Mouse (Mus musculus) megakaryocyte-erythroid progenitor cell, adult 5-6 weeks (primary cell): ENCODE measurements around the gene Klrc1. TPM values are rescaled to one million over a fixed set of nuclear protein-coding genes. Genes with fewer than 3 reads are reported as not detected.
"Not testable (repeated sequence)": the region's sequence is repeated elsewhere in the genome, so short reads cannot be mapped to it uniquely, and the experiment has no call there.

Experiments used
- ATAC-seq: replicated peaks from 2 replicates; pipeline ENCODE4 v1.8.0; 2016; ENCODE audit warnings: mild to moderate bottlenecking, inconsistent platforms; ENCODE audit not compliant: severe bottlenecking, poor library complexity, low FRiP score, low TSS enrichment
- total RNA-seq, 2 experiments: library from RNA; stranded (forward) in 1 of 2; stranded (reverse) in 1 of 2; fragments of 200-1000, 215-1000 nt in 1 of 2; fragments of >200 nt in 1 of 2; fragmentation: Nextera tagmentation in 1 of 2; gene quantifications; 2 replicates each; pipeline ENCODE4 v1.2.3; 2014 to 2017

Klrc1 gene
- total RNA-seq (2014; fragmentation: Nextera tagmentation) (1.8 TPM in 1 of 2 replicates, not detected in the other), total RNA-seq (2017) (26.3 TPM in 1 of 2 replicates, not detected in the other)

DNA sequence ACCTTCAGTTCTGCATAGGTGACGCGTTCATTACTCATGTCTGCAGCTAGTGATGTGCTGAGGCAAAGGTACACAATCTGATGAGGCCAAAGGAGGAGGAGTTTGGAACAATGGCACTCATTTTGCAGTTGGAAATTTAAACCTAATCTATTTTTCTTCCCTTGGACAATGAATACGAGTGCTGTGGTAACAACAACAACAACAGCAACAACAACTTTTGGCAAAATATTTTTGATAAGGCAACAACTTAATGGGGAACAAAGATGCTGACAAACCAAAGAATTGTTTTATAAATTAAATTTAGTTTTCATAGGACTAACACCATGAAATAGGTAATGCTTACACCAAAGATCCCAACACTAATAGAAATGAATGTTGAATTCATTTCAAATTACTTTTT, at the start of gene Klrc1:
Klrc1 (minus strand) TSS at position 101 of the 400 bp plus-strand sequence.
- ATAC-seq = no peak

GRCm38 (mm10) chr6:129727237-129727636, 48.5 kb upstream of the Klrc1 start:
- no peak for ATAC-seq

GRCm38 (mm10) chr6:129721390-129721789, 42.6 kb upstream of the Klrc1 start:
- no peak for ATAC-seq

GRCm38 (mm10) chr6:129720487-129720886, 41.7 kb upstream of the Klrc1 start:
- no peak for ATAC-seq

DNA sequence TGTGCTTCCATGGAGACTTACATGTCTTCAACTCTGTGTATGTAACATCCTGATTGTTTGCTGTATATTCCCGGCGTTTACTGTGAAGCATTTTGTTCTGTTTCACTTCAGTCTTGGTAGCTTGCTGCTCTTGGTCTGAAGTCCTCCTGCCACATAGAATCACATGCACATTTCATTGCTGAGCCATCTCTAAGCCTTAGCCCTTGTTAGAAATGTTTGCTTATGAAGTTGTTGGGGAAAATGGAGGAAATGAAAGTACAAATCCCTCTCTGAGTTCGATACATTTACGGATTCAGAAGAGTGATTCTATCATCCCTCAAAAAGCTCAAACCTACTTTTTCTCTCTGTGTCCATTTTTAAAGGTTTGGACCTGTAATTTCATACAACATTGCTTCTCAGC, 38.3 kb upstream of the Klrc1 start, which contains the start of gene Klri1:
Klri1 (minus strand) TSS at position 101 of the 400 bp plus-strand sequence.
- ATAC-seq = no peak

- no peak for ATAC-seq
Measured at GRCm38 (mm10) chr6:129713566-129713965, 34.8 kb upstream of the Klrc1 start.

DNA sequence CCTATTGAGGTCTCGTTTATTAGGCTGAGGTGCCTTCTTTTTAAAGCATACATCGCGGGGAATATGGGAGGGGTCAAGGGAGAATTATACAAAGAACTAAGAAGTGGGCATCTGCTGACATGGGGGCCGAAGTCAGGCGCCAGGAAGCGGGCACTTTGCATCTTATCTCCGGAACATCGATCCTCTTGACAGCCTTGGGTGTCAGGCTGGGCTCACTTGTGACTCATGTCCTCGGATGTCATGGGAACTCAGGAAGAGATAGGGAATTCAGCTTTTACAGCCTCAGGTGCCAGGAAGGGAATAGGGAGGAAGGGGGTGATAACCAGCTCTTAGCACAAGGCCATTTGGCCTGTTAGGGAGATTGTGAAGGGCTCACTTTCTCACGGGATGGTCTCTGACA, 12.7 kb upstream of the Klrc1 start:
- not testable (repeated sequence) for ATAC-seq

- peak; percentile 89 for ATAC-seq
Measured at GRCm38 (mm10) chr6:129680379-129680778, 1.6 kb upstream of the Klrc1 start.

GRCm38 (mm10) chr6:129661301-129661700, 17.5 kb downstream of the Klrc1 start:
- not testable (repeated sequence) for ATAC-seq

GRCm38 (mm10) chr6:129660589-129660988, 18.2 kb downstream of the Klrc1 start, which contains the start of gene Klrc2:
TSS of gene Klrc2 (minus strand) at chr6:129660689.
- ATAC-seq = not testable (repeated sequence)

DNA sequence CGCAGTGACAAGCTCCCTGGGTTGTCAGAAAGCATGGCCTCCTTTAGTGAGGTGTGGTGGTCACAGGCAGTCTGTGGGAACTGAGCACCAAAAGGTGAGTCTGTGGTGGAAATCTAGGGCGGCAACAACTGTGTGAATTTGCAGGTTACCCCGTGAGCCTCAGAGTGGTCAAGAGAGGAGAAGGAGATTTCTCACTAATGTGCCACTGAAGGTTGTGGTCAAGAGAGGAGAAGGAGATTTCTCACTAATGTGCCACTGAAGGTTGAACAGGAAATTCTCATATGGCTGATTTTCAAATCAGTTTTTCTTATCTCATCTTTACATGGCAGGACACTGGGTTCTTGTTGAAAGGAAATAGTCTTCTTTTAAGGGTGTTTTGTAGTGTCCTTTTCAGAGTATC, 34.7 kb downstream of the Klrc1 start:
- ATAC-seq = not testable (repeated sequence)

- ATAC-seq = not testable (repeated sequence)
Measured at GRCm38 (mm10) chr6:129643237-129643636, 35.5 kb downstream of the Klrc1 start, which contains the start of gene Klrc3. TSS of gene Klrc3 (minus strand) at chr6:129643337.

DNA sequence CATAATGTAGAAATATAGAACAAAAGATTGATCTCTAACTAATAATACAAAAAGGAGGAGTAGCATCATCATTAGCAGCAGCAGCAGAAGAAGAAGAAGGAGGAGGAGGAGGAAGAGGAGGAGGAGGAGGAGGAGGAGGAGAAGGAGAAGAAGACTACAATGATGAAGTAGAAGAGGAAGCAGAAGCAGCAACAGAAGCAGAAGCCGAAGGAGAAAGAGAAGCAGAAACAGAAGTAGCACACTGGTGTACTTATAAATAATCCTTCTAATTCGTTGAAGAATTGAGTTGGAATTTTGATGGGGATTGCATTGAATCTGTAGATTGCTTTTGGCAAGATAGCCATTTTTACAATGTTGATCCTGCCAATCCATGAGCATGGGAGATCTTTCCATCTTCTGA, 47.7 kb downstream of the Klrc1 start:
- ATAC-seq = not testable (repeated sequence)

DNA sequence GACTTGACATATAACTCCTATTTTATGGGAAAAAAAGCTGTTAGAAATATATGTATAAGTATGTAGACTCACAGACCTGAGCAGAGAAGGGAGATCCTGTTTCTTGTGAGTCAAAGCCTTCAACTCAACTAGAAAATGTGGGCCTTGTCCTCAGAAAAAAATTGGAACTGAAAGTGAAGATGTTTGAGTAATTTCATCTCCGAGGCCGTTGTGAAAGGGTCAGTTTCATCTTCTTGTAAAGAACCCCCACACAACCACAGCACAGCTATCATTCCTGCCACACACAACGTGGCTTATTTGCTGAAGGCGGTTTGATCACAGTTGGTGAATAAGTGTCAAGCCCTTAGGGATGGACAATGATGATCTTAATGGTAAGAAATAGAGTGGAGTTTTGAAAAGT, 55.0 kb downstream of the Klrc1 start, which contains the start of gene Klrk1:
Klrk1 (minus strand) TSS at position 130 of the 400 bp plus-strand sequence.
- no peak for ATAC-seq

Other genes starting within 250 kb of the Klrc1 start
- not detected in 2 replicates for gene Clec1a, start 227.0 kb downstream of the Klrc1 start, total RNA-seq (2014; fragmentation: Nextera tagmentation)
- gene Clec1a, start 227.0 kb downstream of the Klrc1 start, total RNA-seq (2017) = not detected in 2 replicates
- gene Olr1, start 171.8 kb downstream of the Klrc1 start, total RNA-seq (2014; fragmentation: Nextera tagmentation) = not detected in 2 replicates
- 0.30 and 4.9 TPM in 2 replicates for gene Olr1, start 171.8 kb downstream of the Klrc1 start, total RNA-seq (2017)
- not detected in 2 replicates for gene Tmem52b, start 166.4 kb downstream of the Klrc1 start, total RNA-seq (2014; fragmentation: Nextera tagmentation)
- gene Tmem52b, start 166.4 kb downstream of the Klrc1 start, total RNA-seq (2017) = not detected in 2 replicates
- 43.0 and 58.9 TPM in 2 replicates for gene Gabarapl1, start 145.8 kb downstream of the Klrc1 start, total RNA-seq (2014; fragmentation: Nextera tagmentation)
- gene Gabarapl1, start 145.8 kb downstream of the Klrc1 start, total RNA-seq (2017) = 68.8 and 97.4 TPM in 2 replicates
- gene Klre1, start 101.1 kb downstream of the Klrc1 start, total RNA-seq (2014; fragmentation: Nextera tagmentation) = 0.30 and 1.1 TPM in 2 replicates
- gene Klre1, start 101.1 kb downstream of the Klrc1 start, total RNA-seq (2017) = 0.53 and 5.0 TPM in 2 replicates
- gene Klrd1, start 87.2 kb downstream of the Klrc1 start, total RNA-seq (2014; fragmentation: Nextera tagmentation) = 2.0 TPM in 1 of 2 replicates, not detected in the other
- 7.4 and 28.4 TPM in 2 replicates for gene Klrd1, start 87.2 kb downstream of the Klrc1 start, total RNA-seq (2017)
- gene Klrk1, start 55.1 kb downstream of the Klrc1 start, total RNA-seq (2014; fragmentation: Nextera tagmentation) = 1.2 and 2.4 TPM in 2 replicates
- gene Klrk1, start 55.1 kb downstream of the Klrc1 start, total RNA-seq (2017) = 1.3 and 18.7 TPM in 2 replicates
- gene Klrc3, start 35.6 kb downstream of the Klrc1 start, total RNA-seq (2014; fragmentation: Nextera tagmentation) = not detected in 2 replicates
- gene Klrc3, start 35.6 kb downstream of the Klrc1 start, total RNA-seq (2017) = 1.3 TPM in 1 of 2 replicates, not detected in the other
- 0.12 TPM in 1 of 2 replicates, not detected in the other for gene Klrc2, start 18.3 kb downstream of the Klrc1 start, total RNA-seq (2014; fragmentation: Nextera tagmentation)
- 0.30 and 0.47 TPM in 2 replicates for gene Klrc2, start 18.3 kb downstream of the Klrc1 start, total RNA-seq (2017)
- 1.1 TPM in 1 of 2 replicates, not detected in the other for gene Klri1, start 38.2 kb upstream of the Klrc1 start, total RNA-seq (2014; fragmentation: Nextera tagmentation)
- gene Klri1, start 38.2 kb upstream of the Klrc1 start, total RNA-seq (2017) = 4.0 TPM in 1 of 2 replicates, not detected in the other
- 0.59 TPM in 1 of 2 replicates, not detected in the other for gene Klri2, start 61.5 kb upstream of the Klrc1 start, total RNA-seq (2014; fragmentation: Nextera tagmentation)
- 3.3 TPM in 1 of 2 replicates, not detected in the other for gene Klri2, start 61.5 kb upstream of the Klrc1 start, total RNA-seq (2017)
- not detected in 2 replicates for gene Gm156, start 105.3 kb upstream of the Klrc1 start, total RNA-seq (2014; fragmentation: Nextera tagmentation)
- not detected in 2 replicates for gene Gm156, start 105.3 kb upstream of the Klrc1 start, total RNA-seq (2017)
- not detected in 2 replicates for gene Gm17631, start 183.7 kb upstream of the Klrc1 start, total RNA-seq (2014; fragmentation: Nextera tagmentation)
- not detected in 2 replicates for gene Gm17631, start 183.7 kb upstream of the Klrc1 start, total RNA-seq (2017)
- gene Klra17, start 197.7 kb upstream of the Klrc1 start, total RNA-seq (2014; fragmentation: Nextera tagmentation) = not detected in 2 replicates
- not detected in 2 replicates for gene Klra17, start 197.7 kb upstream of the Klrc1 start, total RNA-seq (2017)
- not detected in 2 replicates for gene Klra5, start 238.7 kb upstream of the Klrc1 start, total RNA-seq (2014; fragmentation: Nextera tagmentation)
- gene Klra5, start 238.7 kb upstream of the Klrc1 start, total RNA-seq (2017) = not detected in 2 replicates